Mouse (Mus musculus): Measurements from ENCODE around the gene Lta.

The Lta gene

GRCm38 (mm10) chr17:35204494-35205379, at the start of gene Lta:
Gene Lta, minus strand, starts transcription at chr17:35205351.
- DNase-seq (ENCODE audit: low spot score in 2 of 2) = no peak

GRCm38 (mm10) chr17:35254241-35255098, 49.3 kb upstream of the Lta start:
- DNase-seq (ENCODE audit: low spot score in 2 of 2) = peak in 1 of 2 experiments; percentile 32

GRCm38 (mm10) chr17:35253293-35254093, 48.3 kb upstream of the Lta start:
- DNase-seq (ENCODE audit: low spot score in 2 of 2) = no peak

- DNase-seq (ENCODE audit: low spot score in 2 of 2) = no peak
Measured at GRCm38 (mm10) chr17:35252619-35253292, 47.6 kb upstream of the Lta start.

GRCm38 (mm10) chr17:35251981-35252380, 46.8 kb upstream of the Lta start:
- no peak for DNase-seq (ENCODE audit: low spot score in 2 of 2)

- no peak for DNase-seq (ENCODE audit: low spot score in 2 of 2)
Measured at GRCm38 (mm10) chr17:35251162-35251719, 46.1 kb upstream of the Lta start.

GRCm38 (mm10) chr17:35250348-35251120, 45.4 kb upstream of the Lta start:
- DNase-seq (ENCODE audit: low spot score in 2 of 2) = no peak

- no peak for DNase-seq (ENCODE audit: low spot score in 2 of 2)
Measured at GRCm38 (mm10) chr17:35249451-35250197, 44.5 kb upstream of the Lta start.

- DNase-seq (ENCODE audit: low spot score in 2 of 2) = no peak
Measured at GRCm38 (mm10) chr17:35248986-35249385, 43.8 kb upstream of the Lta start.

GRCm38 (mm10) chr17:35247144-35247543, 42.0 kb upstream of the Lta start:
- DNase-seq (ENCODE audit: low spot score in 2 of 2) = no peak

GRCm38 (mm10) chr17:35245731-35246623, 40.8 kb upstream of the Lta start:
- no peak for DNase-seq (ENCODE audit: low spot score in 2 of 2)

- no peak for DNase-seq (ENCODE audit: low spot score in 2 of 2)
Measured at GRCm38 (mm10) chr17:35244999-35245398, 39.8 kb upstream of the Lta start.

- peak in 1 of 2 experiments; percentile 60 for DNase-seq (ENCODE audit: low spot score in 2 of 2)
Measured at GRCm38 (mm10) chr17:35243086-35243485, 37.9 kb upstream of the Lta start.

GRCm38 (mm10) chr17:35242015-35242941, 37.1 kb upstream of the Lta start:
- peak in 1 of 2 experiments; percentile 41 for DNase-seq (ENCODE audit: low spot score in 2 of 2)

GRCm38 (mm10) chr17:35241305-35242014, 36.3 kb upstream of the Lta start, which contains the start of gene Ddx39b:
Gene Ddx39b, plus strand, starts transcription at chr17:35241746.
- DNase-seq (ENCODE audit: low spot score in 2 of 2) = peak; percentile 95 to 97

All from urinary bladder, postnatal 4 days (tissue).